Mouse (Mus musculus): ENCODE measurements around the gene Esrrg. TPM values are rescaled to one million over a fixed set of nuclear protein-coding genes. Genes with fewer than 3 reads are reported as not detected.

The Esrrg gene
- polyA plus RNA-seq, 1 experiment = not detected

GRCm38 (mm10) chr1:188173859-188174258, 565.3 kb downstream of the Esrrg start:
- TF ChIP-seq GATA1 (IDR thresholded peaks at IDR 0.05; ENCODE audit: borderline replicate concordance, low read length) (no peak), FLI1 (IDR thresholded peaks at IDR 0.05; ENCODE audit: low read length) (no peak)

GRCm38 (mm10) chr1:188182951-188183350, 574.4 kb downstream of the Esrrg start:
- H3K36me3 ChIP-seq (replicated peaks; ENCODE audit: low read length) = no peaks in the 10 kb centered on the region
- no peaks in the 10 kb centered on the region for H3K27me3 ChIP-seq (replicated peaks)
- no peak overlapping the region for H3K4me3 ChIP-seq (replicated peaks)
- TF ChIP-seq GATA1 (IDR thresholded peaks at IDR 0.05; ENCODE audit: borderline replicate concordance, low read length) = no peak
- no peak for TF ChIP-seq FLI1 (IDR thresholded peaks at IDR 0.05; ENCODE audit: low read length)
- no peaks in the 10 kb centered on the region for H3K4me1 ChIP-seq
- peaks cover 30% of the 10 kb centered on the region for H3K9me3 ChIP-seq

More at GRCm38 (mm10) chr1:188173859-188174258, 565.3 kb downstream of the Esrrg start:
- H3K27me3 ChIP-seq (replicated peaks) = no peaks in the 10 kb centered on the region
- H3K9me3 ChIP-seq = no peaks in the 10 kb centered on the region
- H3K4me3 ChIP-seq (replicated peaks) = no peak overlapping the region
- H3K36me3 ChIP-seq (replicated peaks; ENCODE audit: low read length) = no peaks in the 10 kb centered on the region
- no peaks in the 10 kb centered on the region for H3K4me1 ChIP-seq

GRCm38 (mm10) chr1:188186440-188187117, 578.0 kb downstream of the Esrrg start:
- H3K4me3 ChIP-seq (replicated peaks) = no peak overlapping the region
- TF ChIP-seq GATA1 (IDR thresholded peaks at IDR 0.05; ENCODE audit: borderline replicate concordance, low read length) = no peak
- no peak for TF ChIP-seq FLI1 (IDR thresholded peaks at IDR 0.05; ENCODE audit: low read length)
- H3K4me1 ChIP-seq = no peaks in the 10 kb centered on the region
- H3K9me3 ChIP-seq = peaks cover 26% of the 10 kb centered on the region
- H3K27me3 ChIP-seq (replicated peaks) = no peaks in the 10 kb centered on the region
- no peaks in the 10 kb centered on the region for H3K36me3 ChIP-seq (replicated peaks; ENCODE audit: low read length)

- Histone ChIP-seq H3K4me1 (no peaks in the 10 kb centered on the region), H3K27me3 (replicated peaks) (no peaks in the 10 kb centered on the region), H3K36me3 (replicated peaks; ENCODE audit: low read length) (no peaks in the 10 kb centered on the region), H3K4me3 (replicated peaks) (no peak overlapping the region), H3K9me3 (peaks cover 17% of the 10 kb centered on the region)
- TF ChIP-seq FLI1 (IDR thresholded peaks at IDR 0.05; ENCODE audit: low read length) = no peak
Observed at GRCm38 (mm10) chr1:188192971-188193370, 584.4 kb downstream of the Esrrg start.

GRCm38 (mm10) chr1:188207421-188207820, 598.8 kb downstream of the Esrrg start:
- no peaks in the 10 kb centered on the region for H3K4me1 ChIP-seq
- H3K9me3 ChIP-seq = no peaks in the 10 kb centered on the region
- H3K36me3 ChIP-seq (replicated peaks; ENCODE audit: low read length) = no peaks in the 10 kb centered on the region
- TF ChIP-seq FLI1 (IDR thresholded peaks at IDR 0.05; ENCODE audit: low read length) = no peak
- no peak for TF ChIP-seq GATA1 (IDR thresholded peaks at IDR 0.05; ENCODE audit: borderline replicate concordance, low read length)
- no peak overlapping the region for H3K4me3 ChIP-seq (replicated peaks)
- no peaks in the 10 kb centered on the region for H3K27me3 ChIP-seq (replicated peaks)

GRCm38 (mm10) chr1:188209025-188209424, 600.4 kb downstream of the Esrrg start:
- no peak overlapping the region for H3K4me3 ChIP-seq (replicated peaks)
- no peaks in the 10 kb centered on the region for H3K27me3 ChIP-seq (replicated peaks)
- no peak for TF ChIP-seq FLI1 (IDR thresholded peaks at IDR 0.05; ENCODE audit: low read length)
- no peak for TF ChIP-seq GATA1 (IDR thresholded peaks at IDR 0.05; ENCODE audit: borderline replicate concordance, low read length)
- no peaks in the 10 kb centered on the region for H3K36me3 ChIP-seq (replicated peaks; ENCODE audit: low read length)
- H3K4me1 ChIP-seq = no peaks in the 10 kb centered on the region
- H3K9me3 ChIP-seq = no peaks in the 10 kb centered on the region

- Histone ChIP-seq H3K4me3 (replicated peaks) (no peak overlapping the region), H3K27me3 (replicated peaks) (no peaks in the 10 kb centered on the region), H3K9me3 (0 out of 2 replicates have a peak, but pooled peaks cover 3% of the 10 kb centered on the region), H3K4me1 (no peaks in the 10 kb centered on the region), H3K36me3 (replicated peaks; ENCODE audit: low read length) (no peaks in the 10 kb centered on the region)
- TF ChIP-seq FLI1 (IDR thresholded peaks at IDR 0.05; ENCODE audit: low read length) = no peak
- no peak for TF ChIP-seq GATA1 (IDR thresholded peaks at IDR 0.05; ENCODE audit: borderline replicate concordance, low read length)
Observed at GRCm38 (mm10) chr1:188214885-188215611, 606.5 kb downstream of the Esrrg start.

- H3K9me3 ChIP-seq = 0 out of 2 replicates have a peak, but pooled peaks cover 3% of the 10 kb centered on the region
- H3K36me3 ChIP-seq (replicated peaks; ENCODE audit: low read length) = no peaks in the 10 kb centered on the region
- no peaks in the 10 kb centered on the region for H3K4me1 ChIP-seq
- H3K27me3 ChIP-seq (replicated peaks) = no peaks in the 10 kb centered on the region
- no peak overlapping the region for H3K4me3 ChIP-seq (replicated peaks)
- TF ChIP-seq FLI1 (IDR thresholded peaks at IDR 0.05; ENCODE audit: low read length) (no peak), GATA1 (IDR thresholded peaks at IDR 0.05; ENCODE audit: borderline replicate concordance, low read length) (no peak)
Observed at GRCm38 (mm10) chr1:188221226-188221792, 612.7 kb downstream of the Esrrg start.

- Histone ChIP-seq H3K9me3 (0 out of 2 replicates have a peak, but pooled peaks cover 2% of the 10 kb centered on the region), H3K27me3 (replicated peaks) (no peaks in the 10 kb centered on the region), H3K4me1 (no peaks in the 10 kb centered on the region), H3K36me3 (replicated peaks; ENCODE audit: low read length) (no peaks in the 10 kb centered on the region), H3K4me3 (replicated peaks) (no peak overlapping the region)
- TF ChIP-seq GATA1 (IDR thresholded peaks at IDR 0.05; ENCODE audit: borderline replicate concordance, low read length) (no peak), FLI1 (IDR thresholded peaks at IDR 0.05; ENCODE audit: low read length) (no peak)
Observed at GRCm38 (mm10) chr1:188233036-188233724, 624.6 kb downstream of the Esrrg start.

All from megakaryocyte, embryonic 14.5 days (primary cell).